Mouse (Mus musculus): ENCODE results near the gene Hhat. TPM values are rescaled to one million over a fixed set of nuclear protein-coding genes. Genes with fewer than 3 reads are reported as not detected.

Gene Hhat
- total RNA-seq (2021), result 1 to 10 TPM; 2.1 to 2.4 TPM

GRCm38 (mm10) chr1:192770495-192771331 is at the start of gene Hhat:
TSS of gene Hhat (minus strand) at chr1:192771223.
- intact Hi-C loops (cut with DNase I), result no loop called here
- DNase-seq, result peak; percentile 76 to 78

- peak in 1 of 2 experiments; percentile 14 for DNase-seq
- intact Hi-C loops (cut with DNase I), result no loop called here
Measured at GRCm38 (mm10) chr1:192818334-192818733, 47.3 kb upstream of the Hhat start.

- intact Hi-C loops (cut with DNase I), result no loop called here
- no peak for DNase-seq
Measured at GRCm38 (mm10) chr1:192815789-192816188, 44.8 kb upstream of the Hhat start.

GRCm38 (mm10) chr1:192814700-192815099 is 43.7 kb upstream of the Hhat start:
- intact Hi-C loops (cut with DNase I), result no loop called here
- DNase-seq, result no peak

GRCm38 (mm10) chr1:192812758-192813157 is 41.7 kb upstream of the Hhat start:
- no peak for DNase-seq
- intact Hi-C loops (cut with DNase I), result no loop called here

GRCm38 (mm10) chr1:192812290-192812689 is 41.3 kb upstream of the Hhat start:
- DNase-seq, result no peak
- intact Hi-C loops (cut with DNase I), result no loop called here

- intact Hi-C loops (cut with DNase I), result loop anchor here (1.0 kb wide), 1 partner anchor 16 kb away; no protein-coding TSS in a partner anchor
- peak in 1 of 2 experiments; percentile 21 for DNase-seq
Measured at GRCm38 (mm10) chr1:192806168-192807157, 35.4 kb upstream of the Hhat start.

GRCm38 (mm10) chr1:192800338-192800737 is 29.3 kb upstream of the Hhat start:
- DNase-seq, result no peak
- intact Hi-C loops (cut with DNase I), result no loop called here

GRCm38 (mm10) chr1:192799165-192799991 is 28.4 kb upstream of the Hhat start:
- intact Hi-C loops (cut with DNase I), result no loop called here
- DNase-seq, result no peak

GRCm38 (mm10) chr1:192798212-192799164 is 27.5 kb upstream of the Hhat start:
- intact Hi-C loops (cut with DNase I), result no loop called here
- peak; percentile 52 to 59 for DNase-seq

- DNase-seq, result no peak
- intact Hi-C loops (cut with DNase I), result no loop called here
Measured at GRCm38 (mm10) chr1:192797011-192797274, 25.9 kb upstream of the Hhat start.

- intact Hi-C loops (cut with DNase I), result no loop called here
- peak; percentile 14 to 33 for DNase-seq
Measured at GRCm38 (mm10) chr1:192796201-192797010, 25.4 kb upstream of the Hhat start.

- intact Hi-C loops (cut with DNase I), result no loop called here
- no peak for DNase-seq
Measured at GRCm38 (mm10) chr1:192794957-192795745, 24.1 kb upstream of the Hhat start.

- DNase-seq, result no peak
- intact Hi-C loops (cut with DNase I), result no loop called here
Measured at GRCm38 (mm10) chr1:192791897-192792361, 20.9 kb upstream of the Hhat start.

GRCm38 (mm10) chr1:192790442-192790841 is 19.4 kb upstream of the Hhat start:
- intact Hi-C loops (cut with DNase I), result no loop called here
- DNase-seq, result no peak

- intact Hi-C loops (cut with DNase I), result loop anchor here (2.0 to 10.0 kb wide), 4 partner anchors 65 to 335 kb away; partner anchors contain the start of gene Sertad4
- peak; percentile 58 to 67 for DNase-seq
Measured at GRCm38 (mm10) chr1:192789828-192790227, 18.8 kb upstream of the Hhat start.

GRCm38 (mm10) chr1:192789111-192789522 is 18.1 kb upstream of the Hhat start:
- peak; percentile 74 to 83 for DNase-seq
- intact Hi-C loops (cut with DNase I), result loop anchor here (2.0 to 10.0 kb wide), 4 partner anchors 66 to 336 kb away; partner anchors contain the start of gene Sertad4

Data from heart, postnatal 36 days (tissue).